Mouse (Mus musculus) neutrophil, adult 83 days (primary cell): ENCODE measurements around the gene Olfr286. TPM values are rescaled to one million over a fixed set of nuclear protein-coding genes. Genes with fewer than 3 reads are reported as not detected.

Experiments used
- total RNA-seq, 2 experiments: library from RNA; stranded (reverse); gene quantifications; one replicate each; pipeline ENCODE4 v1.2.4; 2023

The Olfr286 gene
- total RNA-seq: not detected

GRCm38 (mm10) chr15:98234350-98234749, at the start of gene Olfr286:
Gene Olfr286 (minus strand): TSS chr15:98234450.

GRCm38 (mm10) chr15:98257193-98257592, 22.9 kb upstream of the Olfr286 start, which contains the start of gene H1fnt:
Gene H1fnt (minus strand): TSS chr15:98257293.

GRCm38 (mm10) chr15:98220877-98221276, 13.4 kb downstream of the Olfr286 start, which contains the start of the genes Gm44579 and Olfr287:
Gene Gm44579 (minus strand): TSS chr15:98220977.
Gene Olfr287 (minus strand): TSS chr15:98221056.

GRCm38 (mm10) chr15:98195442-98195841, 38.8 kb downstream of the Olfr286 start, which contains the start of gene Olfr288:
Gene Olfr288 (minus strand): TSS chr15:98195542.

Other genes starting within 250 kb of the Olfr286 start
- 1 to 10 TPM; 3.3 to 6.8 TPM for gene Col2a1, start 229.8 kb downstream of the Olfr286 start, total RNA-seq
- gene Pfkm, start 141.9 kb downstream of the Olfr286 start, total RNA-seq: 10 to 100 TPM; 10.0 to 19.2 TPM
- 10 to 100 TPM; 34.6 to 39.3 TPM for gene Senp1, start 140.7 kb downstream of the Olfr286 start, total RNA-seq
- gene Asb8, start 68.8 kb downstream of the Olfr286 start, total RNA-seq: 10 to 100 TPM; 18.1 to 20.2 TPM
- gene Ccdc184, start 67.3 kb downstream of the Olfr286 start, total RNA-seq: not detected
- gene Olfr288, start 38.9 kb downstream of the Olfr286 start, total RNA-seq: not detected
- not detected for gene Gm44579, start 13.5 kb downstream of the Olfr286 start, total RNA-seq
- not detected for gene Olfr287, start 13.4 kb downstream of the Olfr286 start, total RNA-seq
- gene H1fnt, start 22.8 kb upstream of the Olfr286 start, total RNA-seq: not detected
- gene Zfp641, start 61.7 kb upstream of the Olfr286 start, total RNA-seq: not detected
- not detected for gene Olfr285, start 82.9 kb upstream of the Olfr286 start, total RNA-seq
- not detected for gene Olfr284, start 106.5 kb upstream of the Olfr286 start, total RNA-seq
- not detected for gene Olfr283, start 146.5 kb upstream of the Olfr286 start, total RNA-seq
- not detected for gene Olfr282, start 196.8 kb upstream of the Olfr286 start, total RNA-seq
- gene Olfr281, start 218.1 kb upstream of the Olfr286 start, total RNA-seq: not detected
- not detected for gene OR5BS1P, start 235.4 kb upstream of the Olfr286 start, total RNA-seq
- not detected for gene Lalba, start 248.3 kb upstream of the Olfr286 start, total RNA-seq